Mouse (Mus musculus): Measurements from ENCODE around the gene Tmem17. TPM values are rescaled to one million over a fixed set of nuclear protein-coding genes. Genes with fewer than 3 reads are reported as not detected.

The Tmem17 gene
- total RNA-seq, 2 experiments from 2014 or later = 5.1 to 5.6 TPM

GRCm38 (mm10) chr11:22564676-22565075, 52.8 kb downstream of the Tmem17 start:
- peak in 1 of 2 experiments; percentile 36 for DNase-seq (ENCODE audit: low spot score in 2 of 2)

Other genes starting within 250 kb of the Tmem17 start
- gene Ehbp1, start 169.8 kb upstream of the Tmem17 start, total RNA-seq (2021) = 10 to 100 TPM; 52.8 to 53.3 TPM